Mouse (Mus musculus): ENCODE data around the gene Fam98a. TPM values are rescaled to one million over a fixed set of nuclear protein-coding genes. Genes with fewer than 3 reads are reported as not detected.
A peak's percentile ranks its signal among the peaks of the same experiment; 100 is the strongest.

Fam98a gene
- polyA plus RNA-seq, 1 experiment from 2014 or later = 7.9 TPM

- no peak overlapping the region for H3K4me3 ChIP-seq (ENCODE audit: low read depth, low read length)
- no peak for ATAC-seq (ENCODE audit: insufficient read depth)
- H3K27me3 ChIP-seq (ENCODE audit: insufficient read depth, low read length) = no peaks in the 10 kb centered on the region
- no peaks in the 10 kb centered on the region for H3K9me3 ChIP-seq (ENCODE audit: low read depth, low read length)
- no peak overlapping the region for H3K27ac ChIP-seq (ENCODE audit: low read depth)
- no peak for DNase-seq
- WGBS = 63% methylated on average over 7 of the region's 7 CpGs
- H3K9ac ChIP-seq = no peak overlapping the region
- H3K4me1 ChIP-seq (ENCODE audit: insufficient read depth) = no peaks in the 10 kb centered on the region
- TF ChIP-seq CTCF (IDR thresholded peaks at IDR 0.05; ENCODE audit: low read depth) = no peak
- H3K36me3 ChIP-seq (ENCODE audit: insufficient read depth) = peaks cover 48% of the 10 kb centered on the region
- H3K4me2 ChIP-seq = no peak overlapping the region
Measured at GRCm38 (mm10) chr17:75544262-75544661, 7.5 kb downstream of the Fam98a start.

DNA sequence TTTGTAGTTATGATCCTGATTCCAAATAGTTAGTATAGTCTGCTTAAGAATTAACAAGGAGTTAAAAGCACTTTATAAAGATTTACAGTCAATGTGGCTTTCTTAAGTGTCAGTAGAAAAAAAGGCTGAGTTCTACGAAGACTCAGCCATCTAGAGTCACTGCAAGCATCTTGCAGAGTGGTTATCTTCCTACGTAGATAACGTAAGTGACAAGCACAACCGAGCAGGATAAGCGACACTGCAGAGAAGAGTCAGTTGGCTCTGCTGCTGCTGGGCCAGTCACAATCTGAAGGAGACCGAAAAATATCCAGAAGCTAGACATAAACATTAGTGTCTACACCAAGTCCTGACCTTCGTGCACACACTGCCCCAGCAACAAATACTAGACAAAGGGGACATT, 8.3 kb downstream of the Fam98a start:
- Histone ChIP-seq H3K4me1 (ENCODE audit: insufficient read depth) (no peaks in the 10 kb centered on the region), H3K36me3 (ENCODE audit: insufficient read depth) (peaks cover 56% of the 10 kb centered on the region), H3K4me2 (no peak overlapping the region), H3K9me3 (ENCODE audit: low read depth, low read length) (no peaks in the 10 kb centered on the region), H3K27ac (ENCODE audit: low read depth) (no peak overlapping the region), H3K9ac (no peak overlapping the region), H3K27me3 (ENCODE audit: insufficient read depth, low read length) (no peaks in the 10 kb centered on the region), H3K4me3 (ENCODE audit: low read depth, low read length) (no peak overlapping the region)
- ATAC-seq (ENCODE audit: insufficient read depth) = no peak
- no peak for DNase-seq
- TF ChIP-seq CTCF (IDR thresholded peaks at IDR 0.05; ENCODE audit: low read depth) = no peak
- WGBS = 45% methylated on average over 7 of the region's 7 CpGs

GRCm38 (mm10) chr17:75539841-75540240, 11.9 kb downstream of the Fam98a start:
- Histone ChIP-seq H3K4me1 (ENCODE audit: insufficient read depth) (no peaks in the 10 kb centered on the region), H3K36me3 (ENCODE audit: insufficient read depth) (peaks cover 48% of the 10 kb centered on the region), H3K27me3 (ENCODE audit: insufficient read depth, low read length) (no peaks in the 10 kb centered on the region), H3K27ac (ENCODE audit: low read depth) (no peak overlapping the region), H3K9me3 (ENCODE audit: low read depth, low read length) (no peaks in the 10 kb centered on the region), H3K4me2 (no peak overlapping the region), H3K9ac (no peak overlapping the region), H3K4me3 (ENCODE audit: low read depth, low read length) (no peak overlapping the region)
- DNase-seq (no peak), ATAC-seq (ENCODE audit: insufficient read depth) (no peak)
- no peak for TF ChIP-seq CTCF (IDR thresholded peaks at IDR 0.05; ENCODE audit: low read depth)
- WGBS = 37% methylated on average over 5 of the region's 5 CpGs

- Histone ChIP-seq H3K9me3 (ENCODE audit: low read depth, low read length) (no peaks in the 10 kb centered on the region), H3K27ac (ENCODE audit: low read depth) (0 out of 2 replicates have a peak overlapping the region, but pooled peaks have one; percentile 20), H3K27me3 (ENCODE audit: insufficient read depth, low read length) (no peaks in the 10 kb centered on the region), H3K4me1 (ENCODE audit: insufficient read depth) (no peaks in the 10 kb centered on the region), H3K4me2 (no peak overlapping the region), H3K36me3 (ENCODE audit: insufficient read depth) (peaks cover 41% of the 10 kb centered on the region), H3K4me3 (ENCODE audit: low read depth, low read length) (no peak overlapping the region), H3K9ac (no peak overlapping the region)
- DNase-seq (peak; percentile 39), ATAC-seq (ENCODE audit: insufficient read depth) (peak; percentile 78)
- WGBS = 61% methylated on average over 6 of the region's 6 CpGs
- TF ChIP-seq CTCF (IDR thresholded peaks at IDR 0.05; ENCODE audit: low read depth) = no peak
Measured at GRCm38 (mm10) chr17:75539130-75539529, 12.6 kb downstream of the Fam98a start.

- WGBS = 62% methylated on average over 12 of the region's 12 CpGs
Measured at GRCm38 (mm10) chr17:75538431-75538830, 13.3 kb downstream of the Fam98a start.

GRCm38 (mm10) chr17:75537050-75537445, 14.7 kb downstream of the Fam98a start:
- Histone ChIP-seq H3K9me3 (ENCODE audit: low read depth, low read length) (no peaks in the 10 kb centered on the region), H3K27me3 (ENCODE audit: insufficient read depth, low read length) (no peaks in the 10 kb centered on the region), H3K4me1 (ENCODE audit: insufficient read depth) (no peaks in the 10 kb centered on the region), H3K4me2 (no peak overlapping the region), H3K27ac (ENCODE audit: low read depth) (no peak overlapping the region), H3K36me3 (ENCODE audit: insufficient read depth) (peaks cover 35% of the 10 kb centered on the region), H3K4me3 (ENCODE audit: low read depth, low read length) (no peak overlapping the region), H3K9ac (no peak overlapping the region)
- no peak for ATAC-seq (ENCODE audit: insufficient read depth)
- DNase-seq = no peak
- WGBS = 67% methylated on average over 7 of the region's 7 CpGs
- no peak for TF ChIP-seq CTCF (IDR thresholded peaks at IDR 0.05; ENCODE audit: low read depth)

More at GRCm38 (mm10) chr17:75538431-75538830, 13.3 kb downstream of the Fam98a start:
- Histone ChIP-seq H3K27ac (ENCODE audit: low read depth) (peak overlapping the region; percentile 60; the same call in 1 of the 2 replicates), H3K36me3 (ENCODE audit: insufficient read depth) (peaks cover 40% of the 10 kb centered on the region), H3K4me3 (ENCODE audit: low read depth, low read length) (no peak overlapping the region), H3K4me1 (ENCODE audit: insufficient read depth) (no peaks in the 10 kb centered on the region), H3K4me2 (no peak overlapping the region), H3K27me3 (ENCODE audit: insufficient read depth, low read length) (no peaks in the 10 kb centered on the region), H3K9me3 (ENCODE audit: low read depth, low read length) (no peaks in the 10 kb centered on the region), H3K9ac (no peak overlapping the region)
- DNase-seq (no peak), ATAC-seq (ENCODE audit: insufficient read depth) (no peak)
- no peak for TF ChIP-seq CTCF (IDR thresholded peaks at IDR 0.05; ENCODE audit: low read depth)

GRCm38 (mm10) chr17:75536396-75537049, 15.2 kb downstream of the Fam98a start:
- peak; percentile 84 for DNase-seq
- Histone ChIP-seq H3K27me3 (ENCODE audit: insufficient read depth, low read length) (no peaks in the 10 kb centered on the region), H3K4me1 (ENCODE audit: insufficient read depth) (no peaks in the 10 kb centered on the region), H3K4me3 (ENCODE audit: low read depth, low read length) (no peak overlapping the region), H3K4me2 (no peak overlapping the region), H3K27ac (ENCODE audit: low read depth) (no peak overlapping the region), H3K9ac (no peak overlapping the region), H3K36me3 (ENCODE audit: insufficient read depth) (peaks cover 33% of the 10 kb centered on the region), H3K9me3 (ENCODE audit: low read depth, low read length) (no peaks in the 10 kb centered on the region)
- WGBS = 27% methylated on average over 6 of the region's 6 CpGs
- TF ChIP-seq CTCF (IDR thresholded peaks at IDR 0.05; ENCODE audit: low read depth) = peak; percentile 74
- ATAC-seq (ENCODE audit: insufficient read depth) = peak; percentile 57; the same call in 1 of the 2 replicates
